Mouse (Mus musculus): ENCODE results near the gene Opa3. TPM values are rescaled to one million over a fixed set of nuclear protein-coding genes. Genes with fewer than 3 reads are reported as not detected.

Opa3 gene
- total and polyA plus RNA-seq, 3 experiments, result 9.4 to 21.2 (median 11.9) TPM

DNA sequence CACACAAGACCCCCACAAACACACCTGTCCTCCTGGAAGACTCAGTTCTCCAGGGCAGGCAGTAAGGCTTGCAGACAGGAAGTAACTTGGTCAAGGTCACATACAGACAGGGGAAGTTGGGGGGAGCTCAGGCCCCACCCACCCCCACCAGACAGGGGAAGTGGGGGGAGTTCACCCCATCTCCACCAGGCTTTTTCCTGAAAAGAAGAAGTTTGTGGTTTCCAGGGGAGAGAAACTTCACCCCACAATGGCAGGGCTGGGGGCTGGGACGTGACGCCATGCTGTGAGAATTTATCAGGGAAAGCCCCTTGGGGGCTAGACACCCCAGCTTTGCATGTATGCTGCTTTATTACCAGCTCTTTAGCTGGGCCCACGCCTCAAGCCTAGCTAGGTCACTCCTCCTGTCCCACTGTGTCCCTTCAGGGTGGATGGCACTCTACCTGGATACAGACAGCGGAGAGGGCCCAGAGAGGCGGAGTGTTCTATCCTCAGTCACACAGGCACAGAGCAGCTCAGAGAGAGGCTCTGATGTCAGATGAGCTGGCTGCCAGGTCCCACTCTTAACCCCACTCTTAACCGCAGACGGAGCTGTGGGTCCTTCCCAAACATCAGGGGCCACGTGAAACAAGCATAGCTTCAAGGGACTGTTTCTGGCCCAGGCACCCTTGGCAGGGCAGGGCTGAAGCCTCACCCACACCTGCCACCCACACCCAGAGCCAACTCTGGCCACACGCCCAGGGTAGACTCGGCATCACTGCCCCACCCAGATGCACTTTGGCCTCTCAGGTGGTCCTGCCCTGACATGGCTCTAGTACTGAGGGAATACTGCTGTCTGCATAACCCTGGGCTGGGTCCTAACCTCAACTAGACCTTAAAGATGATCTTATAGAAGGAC is 38.0 kb downstream of the Opa3 start (continued):
- TF ChIP-seq BHLHE40 (IDR thresholded peaks at IDR 0.05; ENCODE audit: low read depth, low read length) (peak; percentile 38), ELF1 (IDR thresholded peaks at IDR 0.05; ENCODE audit: low read depth, low read length) (0 out of 2 replicates have a peak, but pooled peaks have one; percentile 51), ZKSCAN1 (IDR thresholded peaks at IDR 0.05; ENCODE audit: borderline replicate concordance, low read depth, low read length) (no peak), NELFE (IDR thresholded peaks at IDR 0.05; ENCODE audit: low read depth, low read length) (0 out of 2 replicates have a peak, but pooled peaks have one; percentile 23), CHD2 (IDR thresholded peaks at IDR 0.05; ENCODE audit: low read length) (peak; percentile 79), MEF2A (IDR thresholded peaks at IDR 0.05; ENCODE audit: borderline replicate concordance, low read depth, low read length) (no peak; the same call in 1 of the 2 replicates), CHD1 (IDR thresholded peaks at IDR 0.05; ENCODE audit: low read depth, low read length) (0 out of 2 replicates have a peak, but pooled peaks have one; percentile 34)

DNA sequence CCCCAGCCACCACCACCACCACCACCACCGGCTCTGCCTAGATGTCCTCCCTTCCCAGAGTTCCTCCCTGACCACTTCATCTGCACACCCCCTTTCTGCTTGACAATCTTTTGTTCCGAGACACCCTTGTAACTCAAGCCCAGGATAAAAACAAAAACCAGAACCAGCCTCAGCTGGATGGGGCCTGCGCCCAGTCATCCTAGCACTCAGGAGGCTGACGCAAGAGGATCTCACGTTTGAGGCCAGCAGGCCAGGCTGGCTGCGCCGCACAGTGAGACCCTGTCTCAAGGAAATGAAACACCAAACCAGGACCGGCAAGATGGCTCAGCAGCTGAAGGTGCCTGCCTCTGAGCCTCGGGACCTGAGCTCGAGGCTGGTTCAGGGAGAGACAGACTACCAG is 38.9 kb downstream of the Opa3 start:
- dilution Hi-C loops (cut with MboI; ENCODE audit: extremely low pct_ligation_motif_present, extremely low pct_unique_long_range_greater_than_20kb, low sequenced_read_pairs) (no loop called here), in situ Hi-C loops (cut with MboI; ENCODE audit: low pct_ligation_motif_present, low pct_unique_long_range_greater_than_20kb, low sequenced_read_pairs) (no loop called here)
- H3K4me3 ChIP-seq (replicated peaks in 1 of 3; ENCODE audit: low read depth in 2 of 3, low read length in 2 of 3, poor library complexity in 1 of 3), result peak overlapping the region; percentile 18 to 94 (median 22)
- H3K4me1 ChIP-seq (ENCODE audit: control insufficient read depth in 1 of 2, insufficient read depth in 2 of 2), result peaks cover 27 to 40% of the 10 kb centered on the region in 2 experiments
- H3K4me2 ChIP-seq (ENCODE audit: insufficient read depth, low read depth, poor library complexity, severe bottlenecking), result peak overlapping the region; percentile 59
- H3K79me2 ChIP-seq (replicated peaks; ENCODE audit: control insufficient read depth, extremely low read depth, insufficient read depth, poor library complexity, severe bottlenecking), result peaks cover 65% of the 10 kb centered on the region
- no peaks in the 10 kb centered on the region for H3K9me3 ChIP-seq (replicated peaks; ENCODE audit: low read length)
- H3K27ac ChIP-seq (ENCODE audit: insufficient read depth, low read depth), result peak overlapping the region; percentile 94
- H3K9ac ChIP-seq (ENCODE audit: insufficient read depth, low read depth), result peak overlapping the region; percentile 91
- peaks cover 41 to 46% of the 10 kb centered on the region in 2 experiments for H3K36me3 ChIP-seq (replicated peaks in 1 of 2; ENCODE audit: control insufficient read depth in 1 of 2, insufficient read depth in 1 of 2, low read length in 1 of 2)
- H3K27me3 ChIP-seq (replicated peaks), result no peaks in the 10 kb centered on the region
- peak; percentile 75 for DNase-seq (ENCODE audit: extremely low read depth)
- TF ChIP-seq MAX (IDR thresholded peaks at IDR 0.05; ENCODE audit: low read length) (peak; percentile 74; the same call in 1 of the 2 replicates), ZC3H11A (IDR thresholded peaks at IDR 0.05; ENCODE audit: low read depth, low read length) (no peak), ETS1 (conservative IDR thresholded peaks at IDR 0.05; ENCODE audit: low read depth, low read length) (peak; percentile 89), MAZ (IDR thresholded peaks at IDR 0.05; ENCODE audit: low read depth, low read length) (0 out of 2 replicates have a peak, but pooled peaks have one; percentile 49), CHD2 (IDR thresholded peaks at IDR 0.05; ENCODE audit: low read length) (no peak), ELF1 (IDR thresholded peaks at IDR 0.05; ENCODE audit: low read depth, low read length) (peak; percentile 50), ZKSCAN1 (IDR thresholded peaks at IDR 0.05; ENCODE audit: borderline replicate concordance, low read depth, low read length) (no peak), EP300 (IDR thresholded peaks at IDR 0.05; ENCODE audit: low read length) (peak; percentile 26; the same call in 1 of the 2 replicates), USF2 (conservative IDR thresholded peaks at IDR 0.05; ENCODE audit: low read depth, low read length) (no peak), IRF4 (IDR thresholded peaks at IDR 0.05; ENCODE audit: low read depth, low read length) (peak; percentile 78; the same call in 1 of the 2 replicates), USF1 (IDR thresholded peaks at IDR 0.05; ENCODE audit: low read depth, low read length) (no peak), POLR2A (IDR thresholded peaks at IDR 0.05; ENCODE audit: low read depth, low read length) (peak; percentile 43; the same call in 1 of the 2 replicates), NRF1 (IDR thresholded peaks at IDR 0.05; ENCODE audit: low read depth, low read length) (0 out of 2 replicates have a peak, but pooled peaks have one; percentile 14), SIN3A (IDR thresholded peaks at IDR 0.05; ENCODE audit: low read length) (peak; percentile 81), TCF12 (IDR thresholded peaks at IDR 0.05; ENCODE audit: low read depth, low read length) (peak; percentile 69), BHLHE40 (IDR thresholded peaks at IDR 0.05; ENCODE audit: low read depth, low read length) (peak; percentile 95), MXI1 (IDR thresholded peaks at IDR 0.05; ENCODE audit: low read depth, low read length) (no peak), NELFE (IDR thresholded peaks at IDR 0.05; ENCODE audit: low read depth, low read length) (0 out of 2 replicates have a peak, but pooled peaks have one; percentile 41), TBP (conservative IDR thresholded peaks at IDR 0.05; ENCODE audit: low read depth, low read length) (0 out of 2 replicates have a peak, but pooled peaks have one; percentile 41)
